Mouse (Mus musculus): ENCODE data around the gene Phykpl. TPM values are rescaled to one million over a fixed set of nuclear protein-coding genes. Genes with fewer than 3 reads are reported as not detected.

The Phykpl gene
- 10.1 and 11.0 TPM in 2 replicates for polyA plus RNA-seq (2014; fragmentation: Nextera tagmentation; extraction: Ambion mirVana)

GRCm38 (mm10) chr11:51584431-51585248, at the start of gene Phykpl:
Gene Phykpl (plus strand): TSS chr11:51584757.
- H3K9ac ChIP-seq (ENCODE audit: low read length) = peak within 1 kb of the TSS; percentile 83
- peak within 1 kb of the TSS; percentile 88 for H3K4me2 ChIP-seq (ENCODE audit: low read depth)
- peaks cover 8% of the 10 kb centered on the region for H3K4me1 ChIP-seq (ENCODE audit: control insufficient read depth, insufficient read depth, low read length)
- DNase-seq (ENCODE audit: low spot score) (peak; percentile 98), ATAC-seq (ENCODE audit: insufficient read depth, low FRiP score, low TSS enrichment) (peak; percentile 87)
- peak within 1 kb of the TSS; percentile 65 for H3K4me3 ChIP-seq (ENCODE audit: low read depth, low read length)
- no peaks in the 10 kb centered on the region for H3K27me3 ChIP-seq (ENCODE audit: control insufficient read depth, insufficient read depth, low read length)
- H3K27ac ChIP-seq (ENCODE audit: low read depth, low read length) = peak within 1 kb of the TSS; percentile 89
- under 1% methylated on average over 59 of the region's 59 CpGs for WGBS
- H3K9me3 ChIP-seq (ENCODE audit: control insufficient read depth, low read length) = no peaks in the 10 kb centered on the region
- H3K36me3 ChIP-seq (ENCODE audit: control insufficient read depth, insufficient read depth, low read length) = peaks cover 19% of the 10 kb centered on the region

GRCm38 (mm10) chr11:51538388-51538787, 46.2 kb upstream of the Phykpl start:
- no peaks in the 10 kb centered on the region for H3K36me3 ChIP-seq (ENCODE audit: control insufficient read depth, insufficient read depth, low read length)
- H3K4me1 ChIP-seq (ENCODE audit: control insufficient read depth, insufficient read depth, low read length) = 0 out of 2 replicates have a peak, but pooled peaks cover 3% of the 10 kb centered on the region
- no peak overlapping the region for H3K4me3 ChIP-seq (ENCODE audit: low read depth, low read length)
- H3K9me3 ChIP-seq (ENCODE audit: control insufficient read depth, low read length) = no peaks in the 10 kb centered on the region
- no peak overlapping the region for H3K4me2 ChIP-seq (ENCODE audit: low read depth)
- no peak overlapping the region for H3K9ac ChIP-seq (ENCODE audit: low read length)
- H3K27ac ChIP-seq (ENCODE audit: low read depth, low read length) = no peak overlapping the region
- no peak for ATAC-seq (ENCODE audit: insufficient read depth, low FRiP score, low TSS enrichment)
- WGBS = 41% methylated on average over 7 of the region's 7 CpGs
- DNase-seq (ENCODE audit: low spot score) = no peak
- no peaks in the 10 kb centered on the region for H3K27me3 ChIP-seq (ENCODE audit: control insufficient read depth, insufficient read depth, low read length)

DNA sequence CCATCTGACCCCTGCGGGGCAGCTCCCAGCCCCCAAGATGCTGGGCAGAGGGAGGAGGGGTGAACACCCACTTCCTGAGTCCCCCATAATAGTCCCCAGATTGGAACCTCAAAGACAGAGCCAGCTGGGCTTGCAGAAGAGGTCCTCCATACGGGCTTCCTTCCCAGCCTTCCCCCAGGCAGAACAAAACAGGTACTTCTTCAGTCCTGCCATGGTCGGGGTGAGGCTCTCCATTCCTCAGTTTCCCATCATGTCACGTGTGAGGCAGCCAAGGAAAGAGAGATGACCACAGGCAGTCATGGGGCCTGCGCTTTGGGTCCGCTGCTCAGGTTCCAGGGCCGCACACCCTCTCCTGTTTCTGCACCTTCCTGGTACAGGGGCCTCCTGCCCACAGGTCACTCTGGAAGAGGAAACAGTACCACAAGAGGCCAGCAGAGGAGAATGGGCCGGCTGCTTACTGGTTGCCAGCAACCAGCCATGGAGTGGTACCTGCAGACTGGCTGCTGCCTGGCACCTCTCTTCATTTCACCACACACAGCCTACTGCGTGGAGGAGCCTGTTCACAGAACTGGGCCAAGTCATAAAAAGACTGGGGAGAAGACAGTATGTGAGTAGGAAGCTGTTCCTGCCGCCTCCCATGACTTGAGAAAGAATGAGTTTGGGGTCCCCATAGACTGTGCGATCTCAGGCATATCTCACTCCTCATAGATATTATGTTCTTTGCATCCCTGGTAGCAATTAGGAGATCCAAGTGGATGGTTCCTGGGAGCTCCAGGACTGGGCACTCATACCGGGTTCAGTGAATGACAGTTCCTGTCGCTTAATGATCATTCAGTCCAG, 45.4 kb upstream of the Phykpl start:
- DNase-seq (ENCODE audit: low spot score) (no peak), ATAC-seq (ENCODE audit: insufficient read depth, low FRiP score, low TSS enrichment) (peak; percentile 24)
- Histone ChIP-seq H3K4me1 (ENCODE audit: control insufficient read depth, insufficient read depth, low read length) (0 out of 2 replicates have a peak, but pooled peaks cover 3% of the 10 kb centered on the region), H3K27me3 (ENCODE audit: control insufficient read depth, insufficient read depth, low read length) (no peaks in the 10 kb centered on the region), H3K4me3 (ENCODE audit: low read depth, low read length) (no peak overlapping the region), H3K36me3 (ENCODE audit: control insufficient read depth, insufficient read depth, low read length) (no peaks in the 10 kb centered on the region), H3K9me3 (ENCODE audit: control insufficient read depth, low read length) (no peaks in the 10 kb centered on the region), H3K27ac (ENCODE audit: low read depth, low read length) (no peak overlapping the region), H3K9ac (ENCODE audit: low read length) (no peak overlapping the region), H3K4me2 (ENCODE audit: low read depth) (no peak overlapping the region)
- 61% methylated on average over 13 of the region's 13 CpGs for WGBS

- H3K36me3 ChIP-seq (ENCODE audit: control insufficient read depth, insufficient read depth, low read length) = no peaks in the 10 kb centered on the region
- H3K27ac ChIP-seq (ENCODE audit: low read depth, low read length) = no peak overlapping the region
- no peak overlapping the region for H3K9ac ChIP-seq (ENCODE audit: low read length)
- no peaks in the 10 kb centered on the region for H3K9me3 ChIP-seq (ENCODE audit: control insufficient read depth, low read length)
- H3K4me3 ChIP-seq (ENCODE audit: low read depth, low read length) = no peak overlapping the region
- H3K4me1 ChIP-seq (ENCODE audit: control insufficient read depth, insufficient read depth, low read length) = 0 out of 2 replicates have a peak, but pooled peaks cover 3% of the 10 kb centered on the region
- DNase-seq (ENCODE audit: low spot score) (peak; percentile 92), ATAC-seq (ENCODE audit: insufficient read depth, low FRiP score, low TSS enrichment) (peak; percentile 83)
- WGBS = 14% methylated on average over 10 of the region's 10 CpGs
- no peaks in the 10 kb centered on the region for H3K27me3 ChIP-seq (ENCODE audit: control insufficient read depth, insufficient read depth, low read length)
- no peak overlapping the region for H3K4me2 ChIP-seq (ENCODE audit: low read depth)
These were observed 44.7 kb upstream of the Phykpl start for GRCm38 (mm10) chr11:51539759-51540282.

GRCm38 (mm10) chr11:51542424-51542823, 42.1 kb upstream of the Phykpl start:
- 0 out of 2 replicates have a peak overlapping the region, but pooled peaks have one; percentile 34 for H3K27ac ChIP-seq (ENCODE audit: low read depth, low read length)
- WGBS = 40% methylated on average over 9 of the region's 9 CpGs
- H3K36me3 ChIP-seq (ENCODE audit: control insufficient read depth, insufficient read depth, low read length) = no peaks in the 10 kb centered on the region
- no peak overlapping the region for H3K4me3 ChIP-seq (ENCODE audit: low read depth, low read length)
- H3K9me3 ChIP-seq (ENCODE audit: control insufficient read depth, low read length) = no peaks in the 10 kb centered on the region
- no peak overlapping the region for H3K4me2 ChIP-seq (ENCODE audit: low read depth)
- DNase-seq (ENCODE audit: low spot score) = peak; percentile 26
- 0 out of 2 replicates have a peak, but pooled peaks cover 3% of the 10 kb centered on the region for H3K4me1 ChIP-seq (ENCODE audit: control insufficient read depth, insufficient read depth, low read length)
- no peak overlapping the region for H3K9ac ChIP-seq (ENCODE audit: low read length)
- no peak for ATAC-seq (ENCODE audit: insufficient read depth, low FRiP score, low TSS enrichment)
- no peaks in the 10 kb centered on the region for H3K27me3 ChIP-seq (ENCODE audit: control insufficient read depth, insufficient read depth, low read length)

- Histone ChIP-seq H3K27ac (ENCODE audit: low read depth, low read length) (no peak overlapping the region), H3K9ac (ENCODE audit: low read length) (no peak overlapping the region), H3K27me3 (ENCODE audit: control insufficient read depth, insufficient read depth, low read length) (no peaks in the 10 kb centered on the region), H3K4me2 (ENCODE audit: low read depth) (no peak overlapping the region), H3K4me3 (ENCODE audit: low read depth, low read length) (no peak overlapping the region), H3K9me3 (ENCODE audit: control insufficient read depth, low read length) (no peaks in the 10 kb centered on the region), H3K4me1 (ENCODE audit: control insufficient read depth, insufficient read depth, low read length) (no peaks in the 10 kb centered on the region), H3K36me3 (ENCODE audit: control insufficient read depth, insufficient read depth, low read length) (no peaks in the 10 kb centered on the region)
- peak; percentile 51 for DNase-seq (ENCODE audit: low spot score)
- no peak for ATAC-seq (ENCODE audit: insufficient read depth, low FRiP score, low TSS enrichment)
- WGBS = 35% methylated on average over 7 of the region's 7 CpGs
These were observed 41.0 kb upstream of the Phykpl start for GRCm38 (mm10) chr11:51543487-51544050.

GRCm38 (mm10) chr11:51544413-51544812, 40.1 kb upstream of the Phykpl start:
- Histone ChIP-seq H3K36me3 (ENCODE audit: control insufficient read depth, insufficient read depth, low read length) (no peaks in the 10 kb centered on the region), H3K27ac (ENCODE audit: low read depth, low read length) (no peak overlapping the region), H3K4me1 (ENCODE audit: control insufficient read depth, insufficient read depth, low read length) (no peaks in the 10 kb centered on the region), H3K4me3 (ENCODE audit: low read depth, low read length) (no peak overlapping the region), H3K4me2 (ENCODE audit: low read depth) (no peak overlapping the region), H3K9ac (ENCODE audit: low read length) (no peak overlapping the region), H3K9me3 (ENCODE audit: control insufficient read depth, low read length) (no peaks in the 10 kb centered on the region), H3K27me3 (ENCODE audit: control insufficient read depth, insufficient read depth, low read length) (no peaks in the 10 kb centered on the region)
- WGBS = 67% methylated on average over 2 of the region's 2 CpGs
- no peak for DNase-seq (ENCODE audit: low spot score)
- no peak for ATAC-seq (ENCODE audit: insufficient read depth, low FRiP score, low TSS enrichment)

GRCm38 (mm10) chr11:51545811-51546210, 38.7 kb upstream of the Phykpl start:
- no peak overlapping the region for H3K4me2 ChIP-seq (ENCODE audit: low read depth)
- no peaks in the 10 kb centered on the region for H3K27me3 ChIP-seq (ENCODE audit: control insufficient read depth, insufficient read depth, low read length)
- H3K4me3 ChIP-seq (ENCODE audit: low read depth, low read length) = no peak overlapping the region
- H3K27ac ChIP-seq (ENCODE audit: low read depth, low read length) = no peak overlapping the region
- 65% methylated on average over 4 of the region's 4 CpGs for WGBS
- no peak for ATAC-seq (ENCODE audit: insufficient read depth, low FRiP score, low TSS enrichment)
- DNase-seq (ENCODE audit: low spot score) = no peak
- no peak overlapping the region for H3K9ac ChIP-seq (ENCODE audit: low read length)
- H3K9me3 ChIP-seq (ENCODE audit: control insufficient read depth, low read length) = no peaks in the 10 kb centered on the region
- H3K36me3 ChIP-seq (ENCODE audit: control insufficient read depth, insufficient read depth, low read length) = no peaks in the 10 kb centered on the region
- H3K4me1 ChIP-seq (ENCODE audit: control insufficient read depth, insufficient read depth, low read length) = no peaks in the 10 kb centered on the region
